ENCODE assay signal across 11 mouse cellular contexts in the genomic region with DNA sequence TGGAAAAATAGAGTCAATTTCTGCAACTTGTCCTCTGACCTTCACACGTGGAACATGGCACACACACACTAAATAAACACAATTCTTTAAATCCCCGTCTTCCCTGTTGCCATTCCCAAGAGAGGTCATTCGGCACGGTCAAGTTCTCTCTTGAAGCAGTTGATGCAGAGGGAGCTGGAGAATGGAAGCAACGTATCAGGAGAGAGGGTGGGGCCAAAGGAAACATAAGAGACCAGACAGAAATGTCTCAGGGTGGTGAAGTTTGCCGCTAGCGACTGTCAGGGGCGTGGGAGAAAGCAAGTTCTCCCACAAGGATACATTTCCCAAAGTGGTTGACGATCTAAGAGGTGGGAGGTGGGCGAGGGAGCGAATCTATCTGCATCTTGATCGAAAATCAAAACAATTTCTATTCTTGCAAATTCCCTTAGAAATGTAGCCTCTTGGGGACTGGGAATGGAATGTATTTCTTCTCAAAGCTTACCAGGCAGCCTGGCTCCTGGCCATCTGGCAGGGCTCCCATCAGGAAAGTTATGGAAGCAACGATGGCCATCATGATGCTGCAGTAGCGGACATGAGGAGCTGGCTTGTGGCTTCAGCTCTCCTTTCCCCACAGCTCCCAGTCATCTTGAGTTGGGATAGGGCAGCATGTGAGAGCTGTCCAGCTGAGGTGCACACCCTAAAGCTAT. TPM values are rescaled to one million over a fixed set of nuclear protein-coding genes. Genes with fewer than 3 reads are reported as not detected.
DNase-seq lines count a peak whose midpoint lies in the region; ATAC-seq and TF ChIP-seq lines count a peak whose summit lies in the region.
"Had no signal": no experiment of that assay in that cellular context is flagged by ENCODE, and none has a peak within 500 bp of the region (broad histone marks: within the 10 kb centered on the region; RNA-seq: fewer than 3 reads in every experiment).

No protein-coding gene starts in this region.

- no peaks in the 10 kb centered on the region for H3K36me3 ChIP-seq in kidney, adult 2 months (ENCODE audit: control insufficient read depth, insufficient read depth, low read length)
- H3K36me3 ChIP-seq in kidney, embryonic 16.5 days (ENCODE audit: insufficient read depth, low read length) = no peaks in the 10 kb centered on the region
- no peaks in the 10 kb centered on the region for H3K36me3 ChIP-seq in heart, adult 2 months (ENCODE audit: control insufficient read depth, insufficient read depth, low read length)
- H3K36me3 ChIP-seq: embryonic facial prominence, embryonic 13.5 days had no signal

- ATAC-seq in kidney, embryonic 16.5 days (ENCODE audit: low FRiP score, low TSS enrichment) = no peak

- H3K4me3 ChIP-seq in kidney, adult 2 months (ENCODE audit: insufficient read depth, low read depth, low read length) = no peak overlapping the region
- H3K4me3 ChIP-seq in kidney, embryonic 16.5 days (ENCODE audit: low read length) = no peak overlapping the region
- no peak overlapping the region for H3K4me3 ChIP-seq in heart, adult 2 months
- H3K4me3 ChIP-seq: embryonic facial prominence, embryonic 13.5 days had no signal

- no peak overlapping the region for H3K9ac ChIP-seq in kidney, embryonic 16.5 days (replicated peaks; ENCODE audit: low read length)
- no peak overlapping the region for H3K9ac ChIP-seq in heart, adult 2 months (ENCODE audit: low read depth, low read length)
- H3K9ac ChIP-seq: embryonic facial prominence, embryonic 13.5 days had no signal

- no peak overlapping the region for H3K27ac ChIP-seq in kidney, adult 2 months (ENCODE audit: insufficient read depth, low read depth, low read length)
- H3K27ac ChIP-seq in kidney, embryonic 16.5 days (ENCODE audit: low read length) = no peak overlapping the region
- no peak overlapping the region for H3K27ac ChIP-seq in heart, adult 2 months
- H3K27ac ChIP-seq: embryonic facial prominence, embryonic 13.5 days; macrophage had no signal

- intact Hi-C loops in heart, adult 2 months (cut with DNase I) = no loop called here

- H3K79me2 ChIP-seq in heart, adult 2 months (replicated peaks; ENCODE audit: control insufficient read depth, insufficient read depth, low read length) = no peaks in the 10 kb centered on the region

- TF ChIP-seq POLR2A in kidney, adult 2 months (IDR thresholded peaks at IDR 0.05; ENCODE audit: low read depth, low read length) = no peak
- no peak for TF ChIP-seq POLR2A in brain, embryonic 14.5 days (IDR thresholded peaks at IDR 0.05; ENCODE audit: borderline replicate concordance, extremely low read depth, insufficient read depth, insufficient read length, poor library complexity, severe bottlenecking)
- TF ChIP-seq POLR2A in heart, adult 2 months (IDR thresholded peaks at IDR 0.05; ENCODE audit: insufficient read depth, low read depth, low read length) = no peak

- TF ChIP-seq CTCF in kidney, adult 2 months (conservative IDR thresholded peaks at IDR 0.05; ENCODE audit: insufficient read depth, insufficient read length, low read depth, low read length) = no peak
- no peak for TF ChIP-seq CTCF in brain, embryonic 14.5 days (IDR thresholded peaks at IDR 0.05; ENCODE audit: borderline replicate concordance, extremely low read depth, insufficient read depth, insufficient read length)
- TF ChIP-seq CTCF in heart, adult 2 months (IDR thresholded peaks at IDR 0.05) = no peak

- H3K4me2 ChIP-seq in kidney, embryonic 16.5 days (replicated peaks; ENCODE audit: low read depth, low read length) = no peak overlapping the region
- H3K4me2 ChIP-seq: embryonic facial prominence, embryonic 13.5 days had no signal

- H3K4me1 ChIP-seq in kidney, adult 2 months (ENCODE audit: control insufficient read depth, insufficient read depth, low read length) = no peaks in the 10 kb centered on the region
- peaks cover 4% of the 10 kb centered on the region; the same call in 1 of the 2 replicates for H3K4me1 ChIP-seq in kidney, embryonic 16.5 days (ENCODE audit: insufficient read depth, low read length)
- H3K4me1 ChIP-seq in heart, adult 2 months (ENCODE audit: control insufficient read depth, insufficient read depth, low read length) = no peaks in the 10 kb centered on the region

- TF ChIP-seq EP300 in heart, adult 2 months (IDR thresholded peaks at IDR 0.05; ENCODE audit: insufficient read depth, low read depth, low read length) = no peak

- peak; percentile 52 for DNase-seq in kidney, adult 2 months
- DNase-seq in brain, embryonic 14.5 days (ENCODE audit: low read depth) = peak; percentile 37
- peak; percentile 64 to 78 for DNase-seq in kidney, postnatal 25 days
- DNase-seq in right cerebral cortex, adult 18-20 months = peak; percentile 54
- no peak for DNase-seq in heart, adult 2 months
- DNase-seq in spleen, postnatal 36 days (ENCODE audit: low spot score in 2 of 2) = no peak
- DNase-seq: gastrocnemius, postnatal 25 days had no signal

- WGBS in kidney, adult 2 months = 49% methylated on average over 14 of the region's 14 CpGs
- WGBS in kidney, embryonic 16.5 days = 53% methylated on average over 14 of the region's 14 CpGs
- 45% methylated on average over 14 of the region's 14 CpGs for WGBS in heart, adult 2 months

- no peaks in the 10 kb centered on the region for H3K27me3 ChIP-seq in kidney, adult 2 months (replicated peaks; ENCODE audit: control insufficient read depth, insufficient read depth, low read length)
- H3K27me3 ChIP-seq in kidney, embryonic 16.5 days (ENCODE audit: insufficient read depth, low read length) = no peaks in the 10 kb centered on the region
- no peaks in the 10 kb centered on the region for H3K27me3 ChIP-seq in heart, adult 2 months (ENCODE audit: control insufficient read depth, insufficient read depth, low read length)
- H3K27me3 ChIP-seq: embryonic facial prominence, embryonic 13.5 days had no signal

- no peaks in the 10 kb centered on the region for H3K9me3 ChIP-seq in kidney, embryonic 16.5 days (ENCODE audit: low read length)
- H3K9me3 ChIP-seq: embryonic facial prominence, embryonic 13.5 days had no signal

RNA-seq across cellular contexts. Expression of gene Fmod, which starts 8.8 kb away (rescaled TPM):
- polyA plus RNA-seq in kidney, adult 2 months (2012; rRNA removed) = 9.7 and 11.9 TPM in 2 replicates
- polyA plus RNA-seq in kidney, embryonic 16.5 days (2015; fragmentation: Nextera tagmentation; extraction: Ambion mirVana) = 12.5 and 17.1 TPM in 2 replicates
- 2.8 and 7.4 TPM in 2 replicates for polyA plus RNA-seq in brain, embryonic 14.5 days (2012; rRNA removed)
- 1 to 10 TPM; 9.3 to 9.4 TPM for total RNA-seq in heart, adult 2 months (2021)
- polyA plus RNA-seq in heart, adult 2 months (2012; rRNA removed) = 14.5 and 17.0 TPM in 2 replicates
- total RNA-seq: MEL had no signal
- polyA plus RNA-seq: macrophage had no signal

RNA-seq across cellular contexts. Expression of gene Btg2, which starts 50.6 kb away (rescaled TPM):
- polyA plus RNA-seq in kidney, adult 2 months (2012; rRNA removed) = 20.3 and 23.7 TPM in 2 replicates
- polyA plus RNA-seq in kidney, embryonic 16.5 days (2015; fragmentation: Nextera tagmentation; extraction: Ambion mirVana) = 36.2 and 38.2 TPM in 2 replicates
- polyA plus RNA-seq in brain, embryonic 14.5 days (2012; rRNA removed) = 31.8 and 58.3 TPM in 2 replicates
- total RNA-seq in heart, adult 2 months (2021) = 10 to 100 TPM; 29.9 to 31.0 TPM
- polyA plus RNA-seq in heart, adult 2 months (2012; rRNA removed) = 33.5 and 35.9 TPM in 2 replicates

Comparison
In these comparisons a context has a peak if more than half of its experiments do, and no peak if none do; other contexts are left out.
1. DNase-seq: peak in kidney, adult 2 months (single experiment), brain, embryonic 14.5 days (single experiment), kidney, postnatal 25 days (2 of 2) and right cerebral cortex, adult 18-20 months (single experiment); none in heart, adult 2 months (0 of 2) and spleen, postnatal 36 days (0 of 2).